Mouse (Mus musculus) gastrocnemius, postnatal 4 days (tissue): ENCODE results near the gene Paqr6. TPM values are rescaled to one million over a fixed set of nuclear protein-coding genes. Genes with fewer than 3 reads are reported as not detected.
A peak's percentile ranks its signal among the peaks of the same experiment; 100 is the strongest.
"Not testable (repeated sequence)": the region's sequence is repeated elsewhere in the genome, so short reads cannot be mapped to it uniquely, and the experiment has no call there.

ENCODE experiments used
- DNase-seq, 2 experiments: peaks; one replicate each; pipeline ENCODE4 v3.0.0; 2021 to 2022; ENCODE audit warnings: low spot score in 2 of 2, mixed read lengths in 2 of 2
- total RNA-seq, 2 experiments: library from RNA; stranded (reverse); gene quantifications; 2 replicates each; pipeline ENCODE4 v1.2.3; 2021

The Paqr6 gene
- total RNA-seq, 2 experiments from 2014 or later = 1.6 to 1.8 TPM

DNA sequence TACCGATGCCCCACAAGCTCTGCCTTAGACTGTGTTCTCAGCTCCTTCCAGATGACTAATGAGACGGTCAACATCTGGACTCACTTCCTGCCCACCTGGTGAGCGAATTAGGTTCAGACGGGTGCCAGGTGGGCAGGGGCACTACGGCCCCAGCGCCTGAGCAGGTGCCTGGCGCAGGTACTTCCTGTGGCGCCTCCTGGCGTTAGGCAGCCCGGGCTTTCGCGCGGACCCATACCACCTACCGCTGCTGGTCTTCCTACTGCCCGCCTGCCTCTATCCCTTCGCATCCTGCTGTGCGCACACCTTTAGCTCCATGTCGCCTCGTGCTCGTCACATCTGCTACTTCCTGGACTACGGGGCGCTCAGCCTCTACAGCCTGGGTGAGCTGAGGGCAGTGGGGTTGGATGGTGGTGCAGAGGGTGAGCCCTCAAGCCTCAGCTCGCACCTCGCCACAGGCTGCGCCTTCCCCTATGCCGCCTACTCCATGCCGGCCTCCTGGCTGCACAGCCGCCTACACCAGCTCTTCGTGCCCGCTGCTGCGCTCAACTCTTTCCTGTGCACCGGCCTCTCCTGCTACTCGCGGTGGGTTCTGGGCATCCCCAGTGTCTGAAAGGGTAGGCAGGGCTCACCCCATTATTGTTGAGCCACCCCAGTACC, 1.4 kb downstream of the Paqr6 start:
- DNase-seq = no peak

DNA sequence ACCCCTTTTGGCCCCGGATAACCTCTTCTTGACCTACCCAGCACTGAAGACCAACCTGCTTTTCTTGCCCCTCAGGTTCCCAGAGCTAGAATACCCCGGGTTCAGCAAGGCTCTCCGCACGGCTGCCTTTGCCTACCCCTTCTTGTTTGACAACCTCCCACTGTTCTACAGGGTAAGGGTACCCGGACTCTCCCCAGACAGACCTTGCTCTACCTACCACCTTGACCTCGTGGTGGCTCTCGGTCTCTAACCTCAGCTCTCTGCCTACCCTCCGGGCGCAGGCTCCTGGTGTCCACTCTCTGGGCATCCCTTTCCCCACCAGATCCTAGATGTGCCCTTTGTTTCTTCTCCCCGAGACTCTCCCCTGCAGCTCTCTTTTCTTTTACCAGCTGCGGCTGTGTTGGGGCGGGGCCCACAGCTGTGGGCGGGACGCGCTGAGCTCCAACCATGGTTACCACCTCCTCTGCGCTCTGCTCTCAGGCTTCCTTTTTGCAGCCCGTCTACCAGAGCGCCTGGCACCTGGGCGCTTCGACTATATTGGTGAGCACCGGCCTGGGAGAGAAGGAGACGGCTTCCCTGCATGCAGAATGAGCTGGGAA, 2.5 kb downstream of the Paqr6 start:
- DNase-seq = not testable (repeated sequence)

DNA sequence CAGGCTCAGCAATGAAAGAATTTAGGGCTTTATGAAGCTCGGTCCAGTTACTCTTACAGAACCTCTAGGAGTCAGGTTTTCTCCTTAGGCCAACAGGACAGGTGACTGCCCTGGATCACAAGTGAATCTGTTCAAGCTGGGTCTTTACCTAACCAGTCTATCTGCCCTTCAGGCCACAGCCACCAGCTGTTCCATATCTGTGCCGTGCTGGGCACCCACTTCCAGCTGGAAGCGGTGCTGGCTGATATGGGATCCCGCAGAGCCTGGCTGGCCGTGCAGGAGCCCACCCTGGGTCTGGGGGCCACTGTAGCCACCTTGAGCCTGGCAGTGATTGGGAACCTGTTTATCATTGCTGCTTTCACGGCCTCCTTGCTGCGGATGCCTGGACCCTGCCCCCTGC, 3.1 kb downstream of the Paqr6 start:
- not testable (repeated sequence) for DNase-seq

DNA sequence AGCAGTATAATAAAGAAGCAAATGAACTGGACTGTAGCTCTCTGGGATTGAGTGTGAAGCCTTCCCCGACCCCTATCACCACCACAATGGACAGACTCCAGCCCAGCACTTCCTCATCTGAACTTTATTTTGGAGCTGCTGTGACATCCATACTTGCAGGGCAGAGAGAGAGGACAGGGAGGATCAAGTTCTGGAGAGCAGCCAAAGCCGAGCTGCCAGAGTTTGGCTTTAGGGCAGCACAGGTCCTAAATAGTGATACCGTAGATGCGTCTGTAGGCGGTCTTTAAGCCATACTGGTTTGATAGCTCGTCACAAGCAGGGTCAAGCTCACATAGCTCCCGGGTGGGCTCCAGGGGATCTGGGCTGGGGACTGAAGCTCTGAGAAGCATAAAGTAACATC, 4.1 kb downstream of the Paqr6 start:
- not testable (repeated sequence) for DNase-seq

DNA sequence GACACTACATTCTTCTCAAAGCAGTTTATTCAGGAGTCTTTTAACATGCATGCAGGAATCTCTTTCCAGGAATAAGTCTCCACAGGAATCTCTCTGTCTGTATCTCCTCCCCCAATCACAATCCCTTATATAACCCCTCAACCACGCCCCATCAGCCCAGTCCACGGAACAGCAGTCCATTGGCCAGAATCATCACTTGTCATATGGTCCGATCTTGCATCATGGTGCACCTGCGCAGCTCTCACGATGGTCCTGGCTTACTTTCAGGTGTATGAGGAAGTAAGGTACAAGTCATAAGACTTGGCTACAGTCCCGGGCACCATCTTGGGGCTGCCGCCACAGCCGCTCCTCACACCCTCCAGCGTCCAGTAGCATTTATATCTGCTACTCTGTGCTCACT, 8.3 kb downstream of the Paqr6 start, which contains the start of gene Bglap3:
TSS of gene Bglap3 (minus strand) at position 101 of the 400 bp plus-strand sequence.
- DNase-seq = not testable (repeated sequence)

DNA sequence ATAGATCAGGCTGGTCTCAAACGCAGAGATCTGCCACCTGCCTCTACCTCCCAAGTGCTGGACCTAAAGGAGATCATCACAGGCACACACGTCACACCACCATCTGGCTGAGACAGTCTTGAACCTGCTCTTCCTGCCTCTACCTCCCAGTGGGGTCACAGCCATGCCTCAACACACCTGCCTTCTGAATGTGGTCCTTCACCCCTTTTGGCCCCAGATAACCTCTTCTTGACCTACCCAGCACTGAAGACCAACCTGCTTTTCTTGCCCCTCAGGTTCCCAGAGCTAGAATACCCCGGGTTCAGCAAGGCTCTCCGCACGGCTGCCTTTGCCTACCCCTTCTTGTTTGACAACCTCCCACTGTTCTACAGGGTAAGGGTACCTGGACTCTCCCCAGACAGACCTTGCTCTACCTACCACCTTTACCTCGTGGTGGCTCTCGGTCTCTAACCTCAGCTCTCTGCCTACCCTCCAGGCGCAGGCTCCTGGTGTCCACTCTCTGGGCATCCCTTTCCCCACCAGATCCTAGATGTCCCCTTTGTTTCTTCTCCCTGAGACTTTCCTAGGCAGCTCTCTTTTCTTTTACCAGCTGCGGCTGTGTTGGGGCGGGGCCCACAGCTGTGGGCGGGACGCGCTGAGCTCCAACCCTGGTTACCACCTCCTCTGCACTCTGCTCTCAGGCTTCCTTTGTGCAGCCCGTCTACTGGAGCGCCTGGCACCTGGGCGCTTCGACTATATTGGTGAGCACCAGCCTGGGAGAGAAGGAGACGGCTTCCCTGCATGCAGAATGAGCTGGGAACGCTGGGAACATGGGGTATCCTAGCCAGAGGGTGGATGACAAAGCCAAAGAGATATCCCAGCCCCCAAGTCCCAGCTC, 11.6 kb downstream of the Paqr6 start:
- DNase-seq = not testable (repeated sequence)

DNA sequence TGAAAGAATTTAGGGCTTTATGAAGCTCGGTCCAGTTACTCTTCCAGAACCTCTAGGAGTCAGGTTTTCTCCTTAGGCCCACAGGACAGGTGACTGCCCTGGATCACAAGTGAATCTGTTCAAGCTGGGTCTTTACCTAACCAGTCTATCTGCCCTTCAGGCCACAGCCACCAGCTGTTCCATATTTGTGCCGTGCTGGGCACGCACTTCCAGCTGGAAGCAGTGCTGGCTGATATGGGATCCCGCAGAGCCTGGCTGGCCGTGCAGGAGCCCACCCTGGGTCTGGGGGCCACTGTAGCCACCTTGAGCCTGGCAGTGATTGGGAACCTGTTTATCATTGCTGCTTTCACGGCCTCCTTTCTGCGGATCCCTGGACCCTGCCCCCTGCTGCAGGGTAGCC, 12.3 kb downstream of the Paqr6 start:
- DNase-seq = not testable (repeated sequence)

DNA sequence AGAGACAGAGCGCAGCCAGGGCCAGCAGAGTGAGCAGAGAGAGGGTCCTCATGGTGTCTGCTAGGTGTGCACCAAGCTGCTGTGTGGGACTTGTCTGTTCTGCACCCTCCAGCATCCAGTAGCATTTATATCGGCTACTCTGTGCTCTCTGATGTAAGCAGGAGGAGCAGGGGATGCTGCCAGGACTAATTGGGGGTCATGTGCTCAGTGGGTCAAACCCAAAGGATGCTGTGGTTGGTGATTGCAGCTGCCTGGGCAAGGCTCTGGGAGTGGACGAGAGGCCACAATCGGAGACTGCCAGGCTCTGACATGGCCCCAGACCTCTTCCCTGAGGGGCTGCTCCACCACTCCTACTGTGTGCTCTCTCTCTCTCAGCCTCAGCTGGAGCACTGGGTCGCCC, 14.2 kb downstream of the Paqr6 start, which contains the start of gene Bglap2:
TSS of gene Bglap2 (minus strand) at position 101 of the 400 bp plus-strand sequence.
- not testable (repeated sequence) for DNase-seq

DNA sequence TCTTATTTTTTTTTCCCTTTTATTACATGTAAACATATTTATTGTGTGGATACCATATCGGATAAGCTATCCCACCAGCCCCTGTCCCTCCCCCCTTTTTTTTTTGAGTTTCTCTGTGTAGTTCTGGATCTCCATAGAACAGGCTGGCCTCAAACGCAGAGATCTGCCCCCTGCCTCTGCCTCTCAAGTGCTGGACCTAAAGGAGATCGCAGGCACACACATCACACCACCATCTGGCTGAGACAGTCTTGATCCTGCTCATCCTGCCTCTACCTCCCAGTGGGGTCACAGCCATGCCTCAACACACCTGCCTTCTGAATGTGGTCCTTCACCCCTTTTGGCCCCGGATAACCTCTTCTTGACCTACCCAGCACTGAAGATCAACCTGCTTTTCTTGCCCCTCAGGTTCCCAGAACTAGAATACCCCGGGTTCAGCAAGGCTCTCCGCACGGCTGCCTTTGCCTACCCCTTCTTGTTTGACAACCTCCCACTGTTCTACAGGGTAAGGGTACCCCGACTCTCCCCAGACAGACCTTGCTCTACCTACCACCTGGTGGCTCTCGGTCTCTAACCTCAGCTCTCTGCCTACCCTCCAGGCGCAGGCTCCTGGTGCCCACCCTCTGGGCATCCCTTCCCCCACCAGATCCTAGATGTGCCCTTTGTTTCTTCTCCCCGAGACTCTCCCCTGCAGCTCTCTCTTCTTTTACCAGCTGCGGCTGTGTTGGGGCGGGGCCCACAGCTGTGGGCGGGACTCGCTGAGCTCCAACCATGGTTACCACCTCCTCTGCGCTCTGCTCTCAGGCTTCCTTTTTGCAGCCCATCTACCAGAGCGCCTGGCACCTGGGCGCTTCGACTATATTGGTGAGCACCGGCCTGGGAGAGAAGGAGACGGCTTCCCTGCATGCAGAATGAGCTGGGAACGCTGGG, 17.3 kb downstream of the Paqr6 start:
- not testable (repeated sequence) for DNase-seq

DNA sequence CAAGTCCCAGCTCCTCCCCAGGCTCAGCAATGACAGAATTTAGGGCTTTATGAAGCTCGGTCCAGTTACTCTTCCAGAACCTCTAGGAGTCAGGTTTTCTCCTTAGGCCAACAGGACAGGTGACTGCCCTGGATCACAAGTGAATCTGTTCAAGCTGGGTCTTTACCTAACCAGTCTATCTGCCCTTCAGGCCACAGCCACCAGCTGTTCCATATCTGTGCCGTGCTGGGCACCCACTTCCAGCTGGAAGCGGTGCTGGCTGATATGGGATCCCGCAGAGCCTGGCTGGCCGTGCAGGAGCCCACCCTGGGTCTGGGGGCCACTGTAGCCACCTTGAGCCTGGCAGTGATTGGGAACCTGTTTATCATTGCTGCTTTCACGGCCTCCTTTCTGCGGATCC, 18.0 kb downstream of the Paqr6 start:
- not testable (repeated sequence) for DNase-seq

DNA sequence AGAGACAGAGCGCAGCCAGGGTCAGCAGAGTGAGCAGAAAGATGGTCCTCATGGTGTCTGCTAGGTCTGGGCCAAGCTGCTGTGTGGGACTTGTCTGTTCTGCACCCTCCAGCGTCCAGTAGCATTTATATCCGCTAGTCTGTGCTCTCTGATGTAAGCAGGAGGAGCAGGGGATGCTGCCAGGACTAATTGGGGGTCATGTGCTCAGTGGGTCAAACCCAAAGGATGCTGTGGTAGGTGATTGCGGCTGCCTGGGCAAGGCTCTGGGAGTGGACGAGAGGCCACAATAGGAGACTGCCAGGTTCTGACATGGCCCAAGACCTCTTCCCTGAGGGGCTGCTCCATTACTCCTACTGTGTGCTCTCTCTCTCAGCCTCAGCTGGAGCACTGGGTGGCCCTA, 20.0 kb downstream of the Paqr6 start, which contains the start of gene Bglap:
TSS of gene Bglap (minus strand) at position 101 of the 400 bp plus-strand sequence.
- no peak for DNase-seq

DNA sequence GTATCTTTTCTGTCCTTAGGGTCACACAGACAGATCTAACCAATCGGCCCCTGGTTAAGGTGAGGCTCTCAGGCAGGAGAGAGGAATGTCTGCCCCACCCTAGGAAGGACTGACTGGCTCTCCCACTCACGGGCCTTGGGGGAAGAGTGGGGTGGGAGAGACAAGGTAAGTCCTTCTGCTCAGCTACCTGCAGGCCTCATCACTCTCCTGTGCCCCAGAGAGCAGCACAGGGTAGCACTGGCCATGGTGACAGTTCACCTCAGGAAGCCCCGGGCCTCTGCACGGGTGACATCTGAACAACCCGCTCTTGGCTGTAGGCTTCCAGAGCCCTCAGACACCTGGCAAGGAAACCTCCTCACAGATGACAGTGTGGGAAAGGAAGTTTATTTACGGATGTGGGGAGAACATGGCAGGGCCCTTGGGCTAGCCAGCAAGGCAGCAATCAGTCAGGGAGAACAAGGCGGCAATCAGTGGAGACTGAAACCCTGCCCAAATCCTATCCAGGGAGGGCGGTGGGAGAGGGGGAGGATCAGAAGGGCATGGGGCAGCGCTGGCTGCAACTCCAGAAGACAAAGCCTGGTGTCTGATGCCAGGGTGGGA, 29.5 kb downstream of the Paqr6 start:
- DNase-seq = no peak

DNA sequence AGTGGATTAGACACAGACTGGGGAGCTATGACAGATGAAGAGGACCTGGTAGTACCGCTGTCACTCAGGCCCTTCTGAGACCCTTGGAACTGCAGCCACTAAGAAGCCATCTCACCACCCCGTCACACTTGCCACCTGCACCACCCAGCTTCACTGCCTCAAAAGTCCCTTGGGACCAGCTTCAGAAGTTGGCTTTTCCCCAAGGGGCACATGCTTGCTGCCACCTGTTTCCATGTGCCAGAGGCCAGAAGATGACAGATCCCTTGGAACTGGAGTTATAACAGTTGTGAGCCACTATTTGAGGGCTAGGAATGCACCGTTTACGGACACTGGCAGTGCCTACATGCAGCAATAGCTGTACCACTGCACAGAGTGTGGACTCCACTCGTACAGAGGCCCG, 30.9 kb downstream of the Paqr6 start:
- no peak for DNase-seq

DNA sequence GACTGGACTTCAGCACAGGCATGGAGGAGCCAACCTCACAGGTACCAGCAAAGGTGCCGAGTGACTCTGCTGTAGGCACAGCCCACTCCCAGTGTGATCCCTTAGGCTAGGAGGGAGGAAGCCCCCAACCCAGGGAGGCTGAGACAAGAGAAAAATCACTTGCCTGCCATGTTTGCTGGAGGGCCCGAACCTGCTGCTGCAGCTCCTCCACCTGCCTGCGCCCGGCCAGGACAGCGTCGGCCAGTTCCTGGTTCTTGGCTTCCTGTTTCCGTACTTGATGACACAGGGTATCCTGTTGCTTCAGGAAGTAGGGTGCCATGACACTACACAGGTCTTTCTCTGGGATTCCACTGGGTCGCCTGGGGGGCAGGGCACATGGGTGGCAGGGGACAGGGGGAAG, 31.4 kb downstream of the Paqr6 start:
- no peak for DNase-seq

DNA sequence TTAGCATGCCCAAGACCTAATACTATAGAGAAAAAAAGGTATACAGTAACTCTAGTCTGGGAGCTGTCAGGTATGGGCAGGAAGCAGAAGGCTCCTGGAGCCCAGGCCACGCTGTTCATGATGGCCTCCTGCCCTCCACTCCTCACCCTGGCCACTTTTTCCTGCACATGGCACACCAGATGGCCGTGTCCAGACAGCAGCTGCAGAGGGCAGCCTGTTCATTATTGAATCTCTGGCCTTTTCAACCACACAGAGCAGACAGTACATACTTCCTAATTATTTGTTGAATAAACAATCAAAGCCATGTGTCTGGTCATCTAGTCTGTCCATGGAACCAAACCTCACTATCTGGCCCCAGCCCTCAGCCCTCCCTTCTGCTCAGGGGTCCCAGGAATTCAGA, 34.3 kb downstream of the Paqr6 start:
- DNase-seq = no peak

DNA sequence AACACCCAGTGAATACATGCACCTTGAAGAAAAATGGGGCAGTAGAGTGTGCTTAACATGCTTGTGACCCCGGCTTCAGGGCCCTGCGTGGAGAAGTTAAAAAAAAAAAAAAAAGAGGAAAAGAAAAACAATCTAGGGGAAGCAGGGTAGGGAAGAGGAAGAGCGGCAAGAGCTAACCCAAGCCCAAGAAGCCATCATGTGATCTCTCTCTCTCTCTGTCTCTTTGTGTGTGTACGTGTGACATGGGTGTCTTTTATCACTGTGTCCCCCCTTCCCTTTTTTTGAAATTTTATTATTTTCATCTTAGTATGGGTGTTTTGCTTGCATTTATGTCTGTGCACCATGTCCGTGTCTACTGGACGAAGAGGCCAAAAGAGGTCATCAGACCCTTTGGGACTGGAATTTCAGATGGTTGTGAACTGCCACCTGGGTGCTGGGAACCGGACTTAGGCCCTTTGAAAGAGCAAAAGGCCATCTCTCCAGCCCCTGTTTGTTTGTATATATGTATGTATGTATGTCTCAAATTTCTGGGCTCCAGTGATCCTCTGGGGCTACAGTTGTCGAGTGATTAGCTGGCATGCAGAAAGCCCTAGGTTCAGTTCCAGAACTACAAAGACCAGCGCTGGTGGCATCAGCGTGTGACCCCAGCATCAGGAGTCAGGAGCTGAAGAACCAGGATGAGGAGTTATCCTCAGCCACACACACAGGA, 39.3 kb downstream of the Paqr6 start:
- no peak for DNase-seq

DNA sequence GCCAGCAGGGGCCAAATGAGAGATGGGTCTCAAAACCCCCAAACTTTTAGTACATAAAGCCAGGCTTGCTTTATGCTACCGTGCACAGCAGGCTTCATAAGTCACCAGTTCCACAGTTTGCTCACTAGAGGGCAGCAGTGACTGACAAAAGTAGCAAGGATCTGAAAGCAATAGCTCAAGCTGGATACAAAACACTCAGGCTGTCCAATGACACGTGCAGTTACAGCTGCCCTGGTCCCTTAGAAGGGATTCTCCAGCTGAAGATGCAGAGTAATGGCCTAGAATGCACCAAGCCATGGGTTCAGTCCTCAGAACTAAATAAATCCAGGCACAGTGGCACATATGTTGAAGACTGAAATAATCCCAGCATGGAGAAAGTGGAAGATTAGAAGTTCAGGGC, 42.7 kb downstream of the Paqr6 start:
- DNase-seq = peak in 1 of 2 experiments; percentile 53

DNA sequence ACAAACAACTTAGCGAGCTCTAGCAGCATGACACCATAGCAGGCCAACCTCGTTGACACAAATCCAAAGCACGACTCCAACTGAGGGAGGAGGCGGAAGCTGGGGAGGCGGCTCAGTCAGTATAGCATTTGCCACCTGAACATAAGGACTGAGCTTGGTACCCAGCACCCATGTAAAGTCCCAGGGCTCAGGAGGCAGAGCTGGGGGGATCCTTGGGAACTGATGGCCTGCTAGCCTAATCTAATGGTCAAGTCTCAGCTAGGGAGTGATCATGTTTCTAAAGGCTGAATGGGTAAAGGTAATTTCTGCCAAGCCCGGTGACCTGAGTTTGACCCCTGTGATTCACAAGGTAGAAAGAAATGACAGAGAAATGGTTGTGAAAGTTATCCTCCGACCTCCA, 43.1 kb downstream of the Paqr6 start:
- DNase-seq = no peak

DNA sequence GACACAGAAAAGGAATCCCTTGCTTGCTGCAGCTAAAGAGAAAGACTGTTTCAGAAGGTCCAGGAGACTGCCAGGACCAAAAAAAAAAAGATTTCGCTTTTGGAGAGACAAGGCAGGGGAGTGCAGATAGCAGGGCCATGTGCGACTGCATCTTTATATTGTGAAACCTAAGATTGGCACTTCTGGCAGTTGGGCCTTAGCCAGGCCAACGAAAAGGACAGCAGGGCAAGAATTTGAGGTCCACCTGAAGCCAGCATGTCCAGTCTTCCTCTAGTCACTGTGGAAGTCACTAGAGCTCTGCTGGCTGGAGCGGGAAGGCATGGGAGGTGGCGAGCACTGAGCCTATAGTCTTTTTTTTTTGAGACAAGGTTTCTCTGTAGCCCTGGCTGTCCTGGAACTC, 44.6 kb downstream of the Paqr6 start:
- no peak for DNase-seq
